Mouse (Mus musculus) bone marrow, adult 2 months (tissue): Measurements from ENCODE around the gene Prss54. TPM values are rescaled to one million over a fixed set of nuclear protein-coding genes. Genes with fewer than 3 reads are reported as not detected.

ENCODE experiments used
- H3K27ac ChIP-seq: fragments of 200-500 bp; 2 replicates; pipeline ENCODE4 v1.5.1; 2012; ENCODE audit warnings: low read depth, mild to moderate bottlenecking, control low read depth, inconsistent platforms, low read length; ENCODE audit not compliant: control insufficient read depth, poor library complexity, insufficient read depth
- H3K4me1 ChIP-seq: fragments of 200-500 bp; 2 replicates; pipeline ENCODE4 v1.6.1; 2011; ENCODE audit warnings: low read length; ENCODE audit not compliant: control insufficient read depth, insufficient read depth
- H3K4me3 ChIP-seq: fragments of 200-500 bp; replicated peaks from 2 replicates; pipeline ENCODE3; 2011; ENCODE audit warnings: mild to moderate bottlenecking, low read depth, low read length, control low read depth; ENCODE audit not compliant: control insufficient read depth
- CTCF ChIP-seq: fragments of 200-500 bp; IDR thresholded peaks from 2 replicates; pipeline ENCODE4 v1.5.1; 2011; ENCODE audit warnings: low read length, control low read depth; ENCODE audit not compliant: control insufficient read depth, insufficient read depth
- POLR2A ChIP-seq: fragments of 200-500 bp; IDR thresholded peaks from 2 replicates; pipeline ENCODE4 v1.6.1; 2011; ENCODE audit warnings: low read depth, mild to moderate bottlenecking, control low read depth, low read length, borderline replicate concordance; ENCODE audit not compliant: control insufficient read depth
- WGBS: fragments of 180-500 bp; shearing (Covaris S2); methylation state at CpG from one replicate; pipeline ENCODE4 v1.1.7; 2018; 5-methylcytosine and 5-hydroxymethylcytosine counted together
- polyA plus RNA-seq: library from polyadenylated mRNA; stranded (reverse); fragments of >200 nt; gene quantifications from 2 replicates; pipeline ENCODE4 v1.2.4, GENCODE M21; 2011; ENCODE audit warnings: low replicate concordance; ENCODE audit not compliant: missing spikeins, insufficient read depth, insufficient read length

The Prss54 gene
- polyA plus RNA-seq, 1 experiment: not detected

DNA sequence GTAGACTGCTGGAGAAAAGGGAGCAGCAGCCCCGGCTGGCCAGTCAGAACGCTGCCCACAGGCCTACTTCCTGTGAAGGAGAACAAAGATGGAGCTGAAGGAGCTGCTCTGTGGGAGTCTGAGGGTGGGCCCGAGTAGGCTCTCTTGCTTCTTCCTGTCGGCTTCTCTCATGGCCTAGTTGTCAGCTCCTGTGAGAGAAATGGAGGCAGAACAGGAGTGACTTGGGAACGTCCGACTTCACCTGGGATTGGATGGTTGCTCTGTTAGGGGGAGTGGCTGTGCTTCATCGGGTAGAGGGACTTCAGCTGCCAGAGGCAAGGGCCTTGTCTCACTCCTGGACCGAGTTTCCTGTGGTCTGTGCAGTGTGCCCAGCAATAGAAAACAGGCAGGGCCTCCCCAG, 28.2 kb downstream of the Prss54 start:
- no peak overlapping the region for H3K4me3 ChIP-seq
- no peak for TF ChIP-seq POLR2A
- TF ChIP-seq CTCF: no peak
- WGBS: 66% methylated on average over 8 of the region's 8 CpGs
- H3K4me1 ChIP-seq: no peaks in the 10 kb centered on the region
- H3K27ac ChIP-seq: no peak overlapping the region

GRCm38 (mm10) chr8:95546986-95547385, 29.2 kb downstream of the Prss54 start:
- no peak for TF ChIP-seq POLR2A
- TF ChIP-seq CTCF: no peak
- Histone ChIP-seq H3K4me1 (no peaks in the 10 kb centered on the region), H3K4me3 (no peak overlapping the region), H3K27ac (no peak overlapping the region)
- WGBS: 71% methylated on average over 4 of the region's 4 CpGs

DNA sequence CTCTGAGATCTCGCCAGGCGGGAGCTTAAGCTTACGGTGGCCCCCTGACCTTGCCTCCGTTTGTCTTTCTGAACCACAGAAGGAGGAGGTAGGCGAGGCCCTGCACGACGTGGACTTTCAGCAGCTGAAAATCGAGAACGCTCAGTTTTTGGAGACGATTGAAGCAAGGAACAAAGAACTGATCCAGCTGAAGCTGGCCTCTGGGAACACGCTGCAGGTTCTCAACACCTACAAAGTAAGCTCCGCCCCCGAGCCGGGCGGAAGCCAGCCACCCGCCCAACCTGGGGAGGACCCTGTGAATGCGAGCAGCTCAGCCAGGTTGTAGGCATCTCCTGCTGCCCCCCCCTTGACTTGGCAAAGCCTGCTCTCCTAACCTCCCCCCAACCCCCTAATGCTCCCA, 30.3 kb downstream of the Prss54 start:
- TF ChIP-seq POLR2A (no peak), CTCF (no peak)
- 85% methylated on average over 17 of the region's 17 CpGs for WGBS
- Histone ChIP-seq H3K4me3 (no peak overlapping the region), H3K4me1 (no peaks in the 10 kb centered on the region), H3K27ac (no peak overlapping the region)

GRCm38 (mm10) chr8:95543065-95543464, 33.1 kb downstream of the Prss54 start:
- Histone ChIP-seq H3K27ac (no peak overlapping the region), H3K4me1 (no peaks in the 10 kb centered on the region), H3K4me3 (no peak overlapping the region)
- no peak for TF ChIP-seq CTCF
- TF ChIP-seq POLR2A: no peak
- WGBS: 82% methylated on average over 3 of the region's 3 CpGs

GRCm38 (mm10) chr8:95542191-95542590, 33.9 kb downstream of the Prss54 start:
- no peak overlapping the region for H3K4me3 ChIP-seq
- no peak for TF ChIP-seq POLR2A
- no peak for TF ChIP-seq CTCF
- 70% methylated on average over 6 of the region's 6 CpGs for WGBS
- H3K27ac ChIP-seq: no peak overlapping the region
- no peaks in the 10 kb centered on the region for H3K4me1 ChIP-seq

DNA sequence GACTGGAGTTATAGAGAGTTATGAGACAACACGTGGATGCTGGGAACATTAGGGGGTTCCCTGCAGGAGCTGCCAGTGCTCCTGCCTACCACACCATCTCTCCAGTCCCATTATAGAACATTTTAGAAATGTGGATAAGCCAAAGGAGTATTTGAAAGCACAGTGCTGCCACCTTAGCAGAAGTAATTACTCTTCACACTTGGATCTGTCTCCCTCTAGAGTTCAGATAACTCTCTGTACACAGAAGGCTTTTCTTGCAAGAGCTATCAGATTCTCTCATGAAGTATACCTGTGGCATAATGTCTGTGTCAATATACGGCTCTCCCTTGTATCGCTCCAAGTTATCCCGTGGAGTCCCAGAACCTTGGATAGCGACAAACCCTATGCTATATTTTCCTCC, 36.7 kb downstream of the Prss54 start:
- no peak for TF ChIP-seq POLR2A
- TF ChIP-seq CTCF: no peak
- H3K4me3 ChIP-seq: no peak overlapping the region
- WGBS: 77% methylated on average over 5 of the region's 5 CpGs
- no peaks in the 10 kb centered on the region for H3K4me1 ChIP-seq
- H3K27ac ChIP-seq: no peak overlapping the region

DNA sequence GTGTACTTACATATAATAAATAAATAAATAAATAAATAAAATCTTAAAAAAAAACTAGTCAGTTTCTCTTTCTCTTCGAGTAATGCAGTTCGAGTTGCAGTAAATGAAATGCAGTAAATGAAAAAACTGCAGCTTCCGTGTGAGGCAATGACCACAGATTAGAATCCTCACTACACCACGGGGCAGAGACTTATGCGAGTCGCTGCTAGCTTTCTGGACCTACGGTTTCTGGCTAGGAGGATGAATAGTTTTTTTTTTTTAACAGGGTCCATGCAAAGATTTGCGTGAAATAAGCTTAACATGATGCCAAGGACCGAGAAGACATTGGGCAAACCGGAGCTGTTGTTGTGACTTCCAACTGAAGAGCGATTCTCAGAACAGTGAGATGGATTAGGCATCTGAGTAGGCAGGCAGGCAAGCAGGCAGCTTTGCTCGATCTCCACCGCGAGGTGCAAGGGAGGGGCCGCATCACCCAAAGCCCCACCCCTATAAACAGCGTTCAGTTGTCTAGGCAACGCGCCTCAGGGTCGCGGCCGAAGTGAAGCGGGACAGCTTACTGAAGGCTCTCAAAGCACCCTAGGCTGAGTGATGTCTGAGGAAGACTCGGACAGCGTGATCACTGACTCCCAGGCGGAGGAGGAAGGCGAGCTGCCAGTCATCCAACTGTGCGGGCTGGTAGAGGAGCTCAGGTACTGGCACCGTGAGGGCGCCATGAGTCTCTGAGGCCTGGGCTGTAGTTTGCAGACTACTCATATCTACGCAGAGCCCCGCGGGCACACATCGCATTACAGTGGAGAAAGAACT, 42.4 kb downstream of the Prss54 start, which contains the start of gene Ccdc113:
Gene Ccdc113, plus strand, starts transcription at position 502 of the 804 bp plus-strand sequence.
- no peaks in the 10 kb centered on the region for H3K4me1 ChIP-seq
- WGBS: 7% methylated on average over 33 of the region's 33 CpGs
- no peak within 1 kb of the TSS for H3K27ac ChIP-seq
- TF ChIP-seq POLR2A: no peak
- TF ChIP-seq CTCF: no peak
- H3K4me3 ChIP-seq: no peak within 1 kb of the TSS

GRCm38 (mm10) chr8:95532206-95532605, 43.9 kb downstream of the Prss54 start:
- no peak for TF ChIP-seq POLR2A
- TF ChIP-seq CTCF: no peak
- 75% methylated on average over 4 of the region's 4 CpGs for WGBS
- Histone ChIP-seq H3K27ac (no peak overlapping the region), H3K4me3 (no peak overlapping the region), H3K4me1 (no peaks in the 10 kb centered on the region)

DNA sequence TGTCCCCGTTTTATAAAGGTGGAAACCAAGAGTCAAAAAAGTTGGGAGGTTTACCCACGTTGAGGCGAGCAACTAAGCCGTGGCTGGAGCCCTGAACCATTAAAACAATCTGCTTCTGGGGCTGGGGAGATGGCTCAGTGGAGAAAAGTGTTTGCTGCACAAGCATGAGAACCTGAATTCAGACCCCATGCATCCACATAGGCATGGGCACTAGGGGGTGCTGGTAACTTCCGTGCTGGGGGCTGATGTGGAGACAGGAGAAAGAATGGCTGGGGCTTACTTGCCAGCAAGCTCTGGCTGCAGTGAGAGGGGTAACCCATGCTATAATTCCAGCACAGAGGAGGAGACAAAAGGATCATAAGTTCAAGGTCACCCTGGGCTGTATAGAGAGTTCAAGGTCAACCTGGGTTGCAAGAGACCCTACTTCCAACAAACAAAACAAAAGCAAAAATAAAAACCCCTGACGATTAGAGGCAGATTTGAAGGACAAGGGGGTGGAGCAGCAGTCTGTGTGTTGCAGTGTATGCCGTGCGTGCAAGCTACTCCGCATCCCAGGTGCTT, 47.3 kb downstream of the Prss54 start:
- Histone ChIP-seq H3K4me3 (no peak overlapping the region), H3K4me1 (no peaks in the 10 kb centered on the region), H3K27ac (no peak overlapping the region)
- TF ChIP-seq CTCF: no peak
- TF ChIP-seq POLR2A: no peak
- WGBS: 64% methylated on average over 9 of the region's 9 CpGs

DNA sequence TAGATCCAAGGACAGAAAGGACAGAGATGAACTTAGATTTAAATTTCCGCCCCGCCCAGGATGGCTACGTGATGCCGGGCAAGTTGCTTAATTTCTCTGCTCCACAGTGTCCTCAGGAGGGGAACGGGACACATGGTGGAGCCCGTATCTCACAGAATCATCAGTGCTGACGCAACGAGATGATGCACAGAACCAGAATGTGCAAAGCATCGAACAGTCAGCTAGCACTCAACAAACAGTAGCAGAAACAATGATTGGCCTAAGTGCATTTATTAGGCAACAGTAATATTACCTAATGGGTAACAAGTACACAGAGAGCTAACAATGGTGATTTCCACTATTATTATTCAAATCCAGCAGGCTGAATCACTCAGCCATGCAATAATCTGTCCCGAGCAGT, 47.9 kb downstream of the Prss54 start:
- TF ChIP-seq CTCF (no peak), POLR2A (no peak)
- no peak overlapping the region for H3K4me3 ChIP-seq
- WGBS: 82% methylated on average over 10 of the region's 10 CpGs

More for the DNA sequence above, 47.9 kb downstream of the Prss54 start:
- H3K27ac ChIP-seq: no peak overlapping the region
- no peaks in the 10 kb centered on the region for H3K4me1 ChIP-seq
